ENCODE assay signal across 8 mouse cellular contexts in the genomic region with DNA sequence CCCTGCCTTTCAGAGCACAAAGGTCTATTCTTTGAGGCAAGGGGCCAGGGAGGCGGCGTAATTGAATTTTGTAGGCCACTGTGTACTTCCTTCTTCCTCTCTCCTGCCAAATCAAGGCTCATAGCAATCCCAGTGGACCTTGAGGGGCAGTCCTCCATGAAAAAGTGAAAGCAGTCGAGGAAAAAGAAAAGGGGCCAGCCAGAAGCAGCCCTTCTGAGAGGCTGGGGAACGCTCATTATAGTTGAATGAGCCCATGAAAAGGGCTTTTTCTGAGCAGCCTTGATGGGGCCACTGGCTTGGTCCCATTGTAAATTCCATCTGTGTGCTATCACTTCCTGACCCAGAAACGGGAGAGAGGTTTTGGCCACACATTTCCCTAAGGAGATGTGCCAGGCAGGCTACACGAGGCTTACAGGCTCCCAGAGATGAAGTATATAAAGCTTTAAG. TPM values are rescaled to one million over a fixed set of nuclear protein-coding genes. Genes with fewer than 3 reads are reported as not detected.
DNase-seq lines count a peak whose midpoint lies in the region; ATAC-seq lines count a peak whose summit lies in the region.

No protein-coding gene starts in this region.

- H3K4me1 ChIP-seq in forebrain, embryonic 10.5 days, result peaks cover 51% of the 10 kb centered on the region
- peaks cover 6% of the 10 kb centered on the region; the same call in 1 of the 2 replicates for H3K4me1 ChIP-seq in heart, embryonic 13.5 days
- H3K4me1 ChIP-seq in kidney, embryonic 15.5 days, result peaks cover 19% of the 10 kb centered on the region
- peaks cover 4% of the 10 kb centered on the region for H3K4me1 ChIP-seq in lung, embryonic 16.5 days (replicated peaks; ENCODE audit: control insufficient read depth, insufficient read depth, low read length)

- DNase-seq in urinary bladder, postnatal 14 days (ENCODE audit: low spot score), result peak; percentile 73
- no peak for DNase-seq in urinary bladder, postnatal 25 days (ENCODE audit: low spot score)
- DNase-seq in forebrain, embryonic 10.5 days (ENCODE audit: extremely low spot score, low spot score), result peak; percentile 76
- DNase-seq in retina, postnatal 1 day, result peak; percentile 97
- no peak for DNase-seq in spleen, postnatal 14 days (ENCODE audit: low spot score in 2 of 2)

- H3K36me3 ChIP-seq in forebrain, embryonic 10.5 days (replicated peaks), result no peaks in the 10 kb centered on the region
- H3K36me3 ChIP-seq in heart, embryonic 13.5 days, result no peaks in the 10 kb centered on the region
- no peaks in the 10 kb centered on the region for H3K36me3 ChIP-seq in kidney, embryonic 15.5 days
- H3K36me3 ChIP-seq in lung, embryonic 16.5 days (ENCODE audit: control insufficient read depth, insufficient read depth, low read length), result no peaks in the 10 kb centered on the region

- peaks cover 10% of the 10 kb centered on the region; the same call in 1 of the 2 replicates for H3K9me3 ChIP-seq in forebrain, embryonic 10.5 days
- H3K9me3 ChIP-seq in heart, embryonic 13.5 days, result peaks cover 4% of the 10 kb centered on the region; the same call in 1 of the 2 replicates
- no peaks in the 10 kb centered on the region for H3K9me3 ChIP-seq in kidney, embryonic 15.5 days (replicated peaks)
- no peaks in the 10 kb centered on the region for H3K9me3 ChIP-seq in lung, embryonic 16.5 days (ENCODE audit: control insufficient read depth, low read length)

- H3K27me3 ChIP-seq in forebrain, embryonic 10.5 days (ENCODE audit: poor library complexity, severe bottlenecking), result 0 out of 2 replicates have a peak, but pooled peaks cover 7% of the 10 kb centered on the region
- no peaks in the 10 kb centered on the region for H3K27me3 ChIP-seq in heart, embryonic 13.5 days (replicated peaks)
- H3K27me3 ChIP-seq in kidney, embryonic 15.5 days, result no peaks in the 10 kb centered on the region
- no peaks in the 10 kb centered on the region for H3K27me3 ChIP-seq in lung, embryonic 16.5 days (ENCODE audit: control insufficient read depth, insufficient read depth, low read depth, low read length)

- no peak overlapping the region for H3K9ac ChIP-seq in heart, embryonic 13.5 days
- no peak overlapping the region for H3K9ac ChIP-seq in kidney, embryonic 15.5 days
- no peak overlapping the region for H3K9ac ChIP-seq in lung, embryonic 16.5 days (ENCODE audit: low read length)

- 9% methylated on average over 6 of the region's 6 CpGs for WGBS in forebrain, embryonic 10.5 days
- WGBS in heart, embryonic 13.5 days, result 48% methylated on average over 6 of the region's 6 CpGs
- 33% methylated on average over 6 of the region's 6 CpGs for WGBS in kidney, embryonic 15.5 days
- WGBS in lung, embryonic 16.5 days, result 31% methylated on average over 6 of the region's 6 CpGs

- H3K27ac ChIP-seq in forebrain, embryonic 10.5 days, result peak overlapping the region; percentile 84
- peak overlapping the region; percentile 69 for H3K27ac ChIP-seq in heart, embryonic 13.5 days (replicated peaks)
- H3K27ac ChIP-seq in kidney, embryonic 15.5 days, result peak overlapping the region; percentile 85
- H3K27ac ChIP-seq in lung, embryonic 16.5 days (ENCODE audit: low read length), result 0 out of 2 replicates have a peak overlapping the region, but pooled peaks have one; percentile 21

- no peak overlapping the region for H3K4me3 ChIP-seq in forebrain, embryonic 10.5 days
- no peak overlapping the region for H3K4me3 ChIP-seq in heart, embryonic 13.5 days
- H3K4me3 ChIP-seq in kidney, embryonic 15.5 days (replicated peaks), result no peak overlapping the region
- no peak overlapping the region for H3K4me3 ChIP-seq in lung, embryonic 16.5 days (ENCODE audit: low read length)

- H3K4me2 ChIP-seq in heart, embryonic 13.5 days, result peak overlapping the region; percentile 18; the same call in 1 of the 2 replicates
- peak overlapping the region; percentile 29 for H3K4me2 ChIP-seq in kidney, embryonic 15.5 days
- H3K4me2 ChIP-seq in lung, embryonic 16.5 days (ENCODE audit: low read depth, low read length), result no peak overlapping the region

- no peak for ATAC-seq in heart, embryonic 13.5 days (ENCODE audit: extremely low read depth, insufficient number of reproducible peaks, low FRiP score, low TSS enrichment)
- peak; percentile 28; the same call in 1 of the 2 replicates for ATAC-seq in kidney, embryonic 15.5 days (replicated peaks; ENCODE audit: low FRiP score)
- peak; percentile 31; the same call in 1 of the 2 replicates for ATAC-seq in lung, embryonic 16.5 days (ENCODE audit: low read depth)

RNA-seq across cellular contexts. Expression of a gene that starts 33.5 kb away (rescaled TPM):
- 75.2 and 81.4 TPM in 2 replicates for polyA plus RNA-seq in forebrain, embryonic 10.5 days (2016; fragmentation: Nextera tagmentation; extraction: Ambion mirVana)
- polyA plus RNA-seq in heart, embryonic 13.5 days (2015; fragmentation: Nextera tagmentation; extraction: Ambion mirVana), result 32.2 and 34.9 TPM in 2 replicates
- 46.6 and 47.0 TPM in 2 replicates for polyA plus RNA-seq in kidney, embryonic 15.5 days (2015; fragmentation: Nextera tagmentation; extraction: Ambion mirVana)
- polyA plus RNA-seq in lung, embryonic 16.5 days (2015; fragmentation: Nextera tagmentation; extraction: Ambion mirVana), result 43.7 TPM in 2 replicates

Comparison
In these comparisons a context has a peak if more than half of its experiments do, and no peak if none do; other contexts are left out.
1. DNase-seq: peak in urinary bladder, postnatal 14 days (single experiment), forebrain, embryonic 10.5 days (single experiment) and retina, postnatal 1 day (single experiment); none in urinary bladder, postnatal 25 days (single experiment) and spleen, postnatal 14 days (0 of 2).
2. H3K27ac ChIP-seq: peak in every context shown above with its lines; median percentile 85 in kidney, embryonic 15.5 days; 84 in forebrain, embryonic 10.5 days; 69 in heart, embryonic 13.5 days; 21 in lung, embryonic 16.5 days.